Mouse (Mus musculus): Measurements from ENCODE around the gene Fam83g. TPM values are rescaled to one million over a fixed set of nuclear protein-coding genes. Genes with fewer than 3 reads are reported as not detected.

Fam83g gene
- polyA plus RNA-seq, 1 experiment from 2014 or later = 0.93 TPM

GRCm38 (mm10) chr11:61722077-61722476 is 38.2 kb downstream of the Fam83g start:
- Histone ChIP-seq H3K27me3 (ENCODE audit: control insufficient read depth, insufficient read depth, low read length) (no peaks in the 10 kb centered on the region), H3K27ac (replicated peaks in 1 of 2; ENCODE audit: control insufficient read depth in 1 of 2, insufficient read depth in 1 of 2, low read depth in 2 of 2, low read length in 2 of 2) (no peak overlapping the region), H3K4me2 (ENCODE audit: low read length) (no peak overlapping the region), H3K4me1 (ENCODE audit: control insufficient read depth in 2 of 2, insufficient read depth in 2 of 2, low read length in 2 of 2) (no peaks in the 10 kb centered on the region), H3K9me3 (ENCODE audit: control insufficient read depth, low read length) (no peaks in the 10 kb centered on the region), H3K9ac (ENCODE audit: low read length) (no peak overlapping the region), H3K36me3 (ENCODE audit: control insufficient read depth, insufficient read depth, low read length) (peaks cover 6% of the 10 kb centered on the region), H3K4me3 (ENCODE audit: control insufficient read depth in 1 of 2, insufficient read depth in 1 of 2, low read depth in 1 of 2, low read length in 2 of 2) (no peak overlapping the region)
- ATAC-seq (ENCODE audit: insufficient number of reproducible peaks, insufficient read depth, low FRiP score, low read depth) = no peak
- 78% methylated on average over 5 of the region's 5 CpGs for whole genome bisulfite sequencing

DNA sequence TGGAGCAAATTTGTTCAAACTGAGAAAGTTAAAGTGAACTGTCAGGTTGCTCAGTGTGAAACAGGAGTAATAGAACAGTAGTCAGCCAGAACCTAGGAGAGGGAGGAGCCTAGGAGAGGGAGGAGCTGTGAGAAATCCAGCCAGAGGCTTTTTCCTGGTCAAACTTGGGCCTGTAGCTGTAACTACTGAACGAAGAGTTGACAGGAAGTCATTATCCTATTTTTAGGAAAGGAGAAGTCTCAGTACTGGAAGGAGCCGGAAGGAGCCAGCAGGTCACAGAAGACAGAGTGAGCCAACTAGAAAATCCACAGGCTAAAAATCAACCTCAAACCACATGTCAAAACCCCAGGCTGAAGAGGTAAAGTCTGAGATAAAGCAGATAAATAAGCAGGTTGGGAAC is 44.1 kb downstream of the Fam83g start:
- Histone ChIP-seq H3K4me1 (ENCODE audit: control insufficient read depth in 2 of 2, insufficient read depth in 2 of 2, low read length in 2 of 2) (no peaks in the 10 kb centered on the region; a peak in 1 of 4 replicates), H3K9me3 (ENCODE audit: control insufficient read depth, low read length) (no peaks in the 10 kb centered on the region), H3K27ac (replicated peaks in 1 of 2; ENCODE audit: control insufficient read depth in 1 of 2, insufficient read depth in 1 of 2, low read depth in 2 of 2, low read length in 2 of 2) (no peak overlapping the region; a peak in 1 of 4 replicates), H3K9ac (ENCODE audit: low read length) (no peak overlapping the region), H3K4me2 (ENCODE audit: low read length) (no peak overlapping the region), H3K27me3 (ENCODE audit: control insufficient read depth, insufficient read depth, low read length) (no peaks in the 10 kb centered on the region), H3K4me3 (ENCODE audit: control insufficient read depth in 1 of 2, insufficient read depth in 1 of 2, low read depth in 1 of 2, low read length in 2 of 2) (no peak overlapping the region), H3K36me3 (ENCODE audit: control insufficient read depth, insufficient read depth, low read length) (peaks cover 46% of the 10 kb centered on the region)
- WGBS = 28% methylated on average over 2 of the region's 2 CpGs
- no peak for ATAC-seq (ENCODE audit: insufficient number of reproducible peaks, insufficient read depth, low FRiP score, low read depth)

DNA sequence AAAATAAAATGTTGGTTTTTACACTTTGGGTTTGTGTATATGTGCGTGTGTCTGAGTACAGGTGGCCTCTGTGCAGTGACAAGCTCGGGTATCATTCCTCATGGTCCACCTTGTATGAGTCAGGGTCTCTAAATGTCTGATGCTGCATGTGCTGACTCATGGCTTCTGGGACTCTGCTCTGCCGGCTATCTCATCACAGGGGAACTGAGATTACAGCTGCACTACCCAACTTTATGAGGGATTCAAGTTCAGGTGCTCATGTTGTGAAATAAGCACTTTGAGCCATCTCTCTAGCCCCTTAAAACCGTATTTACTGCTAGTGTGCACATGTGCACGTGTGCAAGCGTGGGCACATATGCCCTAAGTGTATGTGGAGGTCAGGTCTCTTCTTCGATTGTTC is 48.8 kb downstream of the Fam83g start:
- WGBS = 78% methylated on average over 7 of the region's 7 CpGs

GRCm38 (mm10) chr11:61737290-61737689 is 53.4 kb downstream of the Fam83g start:
- 77% methylated on average over 1 of the region's 1 CpGs for whole genome bisulfite sequencing
- H3K9me3 ChIP-seq (ENCODE audit: control insufficient read depth, low read length) = no peaks in the 10 kb centered on the region
- no peak overlapping the region for H3K27ac ChIP-seq (replicated peaks in 1 of 2; ENCODE audit: control insufficient read depth in 1 of 2, insufficient read depth in 1 of 2, low read depth in 2 of 2, low read length in 2 of 2)
- no peak overlapping the region for H3K4me3 ChIP-seq (ENCODE audit: control insufficient read depth in 1 of 2, insufficient read depth in 1 of 2, low read depth in 1 of 2, low read length in 2 of 2)
- H3K4me1 ChIP-seq (ENCODE audit: control insufficient read depth in 2 of 2, insufficient read depth in 2 of 2, low read length in 2 of 2) = no peaks in the 10 kb centered on the region
- peaks cover 93% of the 10 kb centered on the region for H3K36me3 ChIP-seq (ENCODE audit: control insufficient read depth, insufficient read depth, low read length)
- no peak overlapping the region for H3K9ac ChIP-seq (ENCODE audit: low read length)
- no peak overlapping the region for H3K4me2 ChIP-seq (ENCODE audit: low read length)
- no peaks in the 10 kb centered on the region for H3K27me3 ChIP-seq (ENCODE audit: control insufficient read depth, insufficient read depth, low read length)
- no peak for ATAC-seq (ENCODE audit: insufficient number of reproducible peaks, insufficient read depth, low FRiP score, low read depth)

More for the DNA sequence above, 48.8 kb downstream of the Fam83g start:
- H3K9ac ChIP-seq (ENCODE audit: low read length) = no peak overlapping the region
- H3K27ac ChIP-seq (replicated peaks in 1 of 2; ENCODE audit: control insufficient read depth in 1 of 2, insufficient read depth in 1 of 2, low read depth in 2 of 2, low read length in 2 of 2) = no peak overlapping the region
- no peaks in the 10 kb centered on the region for H3K9me3 ChIP-seq (ENCODE audit: control insufficient read depth, low read length)
- no peak overlapping the region for H3K4me3 ChIP-seq (ENCODE audit: control insufficient read depth in 1 of 2, insufficient read depth in 1 of 2, low read depth in 1 of 2, low read length in 2 of 2)
- no peaks in the 10 kb centered on the region; a peak in 1 of 4 replicates for H3K4me1 ChIP-seq (ENCODE audit: control insufficient read depth in 2 of 2, insufficient read depth in 2 of 2, low read length in 2 of 2)
- H3K36me3 ChIP-seq (ENCODE audit: control insufficient read depth, insufficient read depth, low read length) = peaks cover 87% of the 10 kb centered on the region
- H3K4me2 ChIP-seq (ENCODE audit: low read length) = no peak overlapping the region
- ATAC-seq (ENCODE audit: insufficient number of reproducible peaks, insufficient read depth, low FRiP score, low read depth) = no peak
- no peaks in the 10 kb centered on the region for H3K27me3 ChIP-seq (ENCODE audit: control insufficient read depth, insufficient read depth, low read length)

- ATAC-seq (ENCODE audit: insufficient number of reproducible peaks, insufficient read depth, low FRiP score, low read depth) = no peak
- Histone ChIP-seq H3K27me3 (ENCODE audit: control insufficient read depth, insufficient read depth, low read length) (no peaks in the 10 kb centered on the region), H3K4me1 (ENCODE audit: control insufficient read depth in 2 of 2, insufficient read depth in 2 of 2, low read length in 2 of 2) (no peaks in the 10 kb centered on the region), H3K4me3 (ENCODE audit: control insufficient read depth in 1 of 2, insufficient read depth in 1 of 2, low read depth in 1 of 2, low read length in 2 of 2) (no peak overlapping the region), H3K9ac (ENCODE audit: low read length) (no peak overlapping the region), H3K4me2 (ENCODE audit: low read length) (no peak overlapping the region), H3K9me3 (ENCODE audit: control insufficient read depth, low read length) (no peaks in the 10 kb centered on the region), H3K36me3 (ENCODE audit: control insufficient read depth, insufficient read depth, low read length) (peaks cover 90% of the 10 kb centered on the region), H3K27ac (replicated peaks in 1 of 2; ENCODE audit: control insufficient read depth in 1 of 2, insufficient read depth in 1 of 2, low read depth in 2 of 2, low read length in 2 of 2) (no peak overlapping the region)
- 85% methylated on average over 1 of the region's 1 CpGs for WGBS
These were observed 56.6 kb downstream of the Fam83g start for GRCm38 (mm10) chr11:61740500-61740899.

DNA sequence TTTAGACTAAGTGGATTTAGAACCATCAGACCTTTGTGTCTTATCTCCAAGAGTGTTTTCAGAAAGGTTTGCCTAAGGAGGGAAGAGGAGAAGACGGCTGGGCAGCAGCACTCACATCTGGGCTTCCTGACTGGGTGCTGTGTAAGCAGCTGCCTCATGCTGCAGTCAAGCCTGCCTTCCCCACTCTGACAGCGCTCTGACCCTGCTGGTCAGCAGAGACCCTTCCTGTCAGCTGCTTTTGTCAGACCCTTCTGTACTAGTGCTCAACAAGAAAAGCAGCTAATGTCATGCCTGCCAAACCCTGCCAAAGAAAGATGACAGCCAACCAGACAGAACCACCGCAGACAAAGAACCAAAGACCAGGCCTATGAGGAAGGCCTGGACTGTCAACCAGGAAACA is 59.9 kb downstream of the Fam83g start:
- H3K27ac ChIP-seq (replicated peaks in 1 of 2; ENCODE audit: control insufficient read depth in 1 of 2, insufficient read depth in 1 of 2, low read depth in 2 of 2, low read length in 2 of 2) = no peak overlapping the region
- H3K4me1 ChIP-seq (ENCODE audit: control insufficient read depth in 2 of 2, insufficient read depth in 2 of 2, low read length in 2 of 2) = no peaks in the 10 kb centered on the region
- H3K27me3 ChIP-seq (ENCODE audit: control insufficient read depth, insufficient read depth, low read length) = no peaks in the 10 kb centered on the region
- no peak overlapping the region for H3K4me3 ChIP-seq (ENCODE audit: control insufficient read depth in 1 of 2, insufficient read depth in 1 of 2, low read depth in 1 of 2, low read length in 2 of 2)
- H3K9me3 ChIP-seq (ENCODE audit: control insufficient read depth, low read length) = no peaks in the 10 kb centered on the region
- ATAC-seq (ENCODE audit: insufficient number of reproducible peaks, insufficient read depth, low FRiP score, low read depth) = no peak
- WGBS = 73% methylated on average over 3 of the region's 3 CpGs
- H3K9ac ChIP-seq (ENCODE audit: low read length) = no peak overlapping the region
- no peak overlapping the region for H3K4me2 ChIP-seq (ENCODE audit: low read length)
- H3K36me3 ChIP-seq (ENCODE audit: control insufficient read depth, insufficient read depth, low read length) = peaks cover 86% of the 10 kb centered on the region

- no peak for ATAC-seq (ENCODE audit: insufficient number of reproducible peaks, insufficient read depth, low FRiP score, low read depth)
- H3K36me3 ChIP-seq (ENCODE audit: control insufficient read depth, insufficient read depth, low read length) = peaks cover 84% of the 10 kb centered on the region
- H3K27me3 ChIP-seq (ENCODE audit: control insufficient read depth, insufficient read depth, low read length) = no peaks in the 10 kb centered on the region
- no peaks in the 10 kb centered on the region for H3K4me1 ChIP-seq (ENCODE audit: control insufficient read depth in 2 of 2, insufficient read depth in 2 of 2, low read length in 2 of 2)
- no peak overlapping the region for H3K27ac ChIP-seq (replicated peaks in 1 of 2; ENCODE audit: control insufficient read depth in 1 of 2, insufficient read depth in 1 of 2, low read depth in 2 of 2, low read length in 2 of 2)
- H3K4me2 ChIP-seq (ENCODE audit: low read length) = no peak overlapping the region
- 66% methylated on average over 3 of the region's 3 CpGs for WGBS
- H3K9ac ChIP-seq (ENCODE audit: low read length) = no peak overlapping the region
- H3K9me3 ChIP-seq (ENCODE audit: control insufficient read depth, low read length) = no peaks in the 10 kb centered on the region
- no peak overlapping the region for H3K4me3 ChIP-seq (ENCODE audit: control insufficient read depth in 1 of 2, insufficient read depth in 1 of 2, low read depth in 1 of 2, low read length in 2 of 2)
These were observed 60.6 kb downstream of the Fam83g start for GRCm38 (mm10) chr11:61744460-61744859.

GRCm38 (mm10) chr11:61745781-61746180 is 61.9 kb downstream of the Fam83g start:
- Histone ChIP-seq H3K9ac (ENCODE audit: low read length) (no peak overlapping the region), H3K9me3 (ENCODE audit: control insufficient read depth, low read length) (no peaks in the 10 kb centered on the region), H3K4me3 (ENCODE audit: control insufficient read depth in 1 of 2, insufficient read depth in 1 of 2, low read depth in 1 of 2, low read length in 2 of 2) (no peak overlapping the region), H3K27ac (replicated peaks in 1 of 2; ENCODE audit: control insufficient read depth in 1 of 2, insufficient read depth in 1 of 2, low read depth in 2 of 2, low read length in 2 of 2) (no peak overlapping the region), H3K27me3 (ENCODE audit: control insufficient read depth, insufficient read depth, low read length) (no peaks in the 10 kb centered on the region), H3K4me1 (ENCODE audit: control insufficient read depth in 2 of 2, insufficient read depth in 2 of 2, low read length in 2 of 2) (no peaks in the 10 kb centered on the region), H3K36me3 (ENCODE audit: control insufficient read depth, insufficient read depth, low read length) (peaks cover 81% of the 10 kb centered on the region), H3K4me2 (ENCODE audit: low read length) (no peak overlapping the region)
- no peak for ATAC-seq (ENCODE audit: insufficient number of reproducible peaks, insufficient read depth, low FRiP score, low read depth)
- whole genome bisulfite sequencing = 95% methylated on average over 9 of the region's 9 CpGs
